ENCODE assay signal across 13 mouse cellular contexts in the genomic region with DNA sequence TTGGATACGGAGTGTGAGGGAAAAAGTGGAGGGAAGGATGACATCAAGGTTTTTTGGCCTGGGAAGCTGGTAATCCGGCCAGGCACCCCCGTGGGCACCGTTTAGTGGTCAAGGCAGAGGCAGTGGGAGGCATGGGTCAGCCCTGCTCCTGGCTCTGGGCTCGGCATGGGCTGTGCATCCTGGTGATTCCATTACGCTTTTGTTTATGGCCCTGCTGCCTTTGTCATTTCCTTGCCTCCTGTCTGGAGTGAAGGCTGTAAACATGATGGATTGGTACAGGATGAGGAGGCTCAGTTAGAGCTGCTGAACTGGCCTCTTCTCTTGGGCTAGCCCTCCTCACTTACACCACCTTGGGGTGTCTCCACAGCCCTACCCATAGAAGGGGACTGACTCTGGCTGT. TPM values are rescaled to one million over a fixed set of nuclear protein-coding genes. Genes with fewer than 3 reads are reported as not detected.
A peak's percentile ranks its signal among the peaks of the same experiment; 100 is the strongest.
DNase-seq lines count a peak whose midpoint lies in the region; ATAC-seq and TF ChIP-seq lines count a peak whose summit lies in the region.
"Had no signal": no experiment of that assay in that cellular context is flagged by ENCODE, and none has a peak within 500 bp of the region (broad histone marks: within the 10 kb centered on the region; RNA-seq: fewer than 3 reads in every experiment).

No protein-coding gene starts in this region.

- H3K27me3 ChIP-seq in kidney, postnatal 0 days (ENCODE audit: insufficient read depth, low read length), result no peaks in the 10 kb centered on the region
- no peaks in the 10 kb centered on the region for H3K27me3 ChIP-seq in spleen, adult 2 months (ENCODE audit: control insufficient read depth, insufficient read depth, low read length)
- no peaks in the 10 kb centered on the region for H3K27me3 ChIP-seq in neural tube, embryonic 15.5 days (replicated peaks)
- H3K27me3 ChIP-seq in forebrain, postnatal 0 days (ENCODE audit: insufficient read depth, low read length), result no peaks in the 10 kb centered on the region
- H3K27me3 ChIP-seq: limb, embryonic 15.5 days had no signal

- DNase-seq in adrenal gland, postnatal 14 days, result peak; percentile 34
- no peak for DNase-seq in adrenal gland, postnatal 25 days
- peak; percentile 80 for DNase-seq in kidney, postnatal 0 days (ENCODE audit: low spot score)
- DNase-seq in kidney, adult 8-10 months, result no peak
- no peak for DNase-seq in spleen, adult 2 months (ENCODE audit: low read depth in 1 of 2, low spot score in 2 of 2)
- no peak for DNase-seq in spleen, postnatal 10 days (ENCODE audit: low spot score in 2 of 2)
- DNase-seq in forebrain, postnatal 0 days, result no peak
- DNase-seq: cerebellum, adult 11 months; right cerebral cortex, adult 18-20 months had no signal

- no peak overlapping the region for H3K27ac ChIP-seq in kidney, postnatal 0 days
- H3K27ac ChIP-seq in spleen, adult 2 months (ENCODE audit: insufficient read depth, low read length), result peak overlapping the region; percentile 19
- H3K27ac ChIP-seq in neural tube, embryonic 15.5 days (replicated peaks), result no peak overlapping the region
- no peak overlapping the region for H3K27ac ChIP-seq in forebrain, postnatal 0 days (ENCODE audit: low read depth, low read length)
- H3K27ac ChIP-seq: limb, embryonic 15.5 days had no signal

- H3K4me2 ChIP-seq in kidney, postnatal 0 days (ENCODE audit: low read length), result no peak overlapping the region
- H3K4me2 ChIP-seq in neural tube, embryonic 15.5 days, result no peak overlapping the region
- H3K4me2 ChIP-seq in forebrain, postnatal 0 days (ENCODE audit: low read depth), result no peak overlapping the region
- H3K4me2 ChIP-seq: limb, embryonic 15.5 days had no signal

- 8% methylated on average over 6 of the region's 6 CpGs for WGBS in kidney, postnatal 0 days
- 41% methylated on average over 6 of the region's 6 CpGs for WGBS in spleen, adult 2 months
- WGBS in neural tube, embryonic 15.5 days, result 3% methylated on average over 6 of the region's 6 CpGs
- 61% methylated on average over 6 of the region's 6 CpGs for WGBS in forebrain, postnatal 0 days

- no peak overlapping the region for H3K4me3 ChIP-seq in kidney, postnatal 0 days (replicated peaks; ENCODE audit: low read depth, low read length)
- no peak overlapping the region for H3K4me3 ChIP-seq in spleen, adult 2 months (ENCODE audit: extremely low read depth, insufficient read depth, insufficient read length)
- H3K4me3 ChIP-seq in neural tube, embryonic 15.5 days (replicated peaks), result no peak overlapping the region
- H3K4me3 ChIP-seq in forebrain, postnatal 0 days (ENCODE audit: low read depth, low read length), result no peak overlapping the region
- H3K4me3 ChIP-seq: erythroblast, embryonic 14.5 days; limb, embryonic 15.5 days had no signal

- TF ChIP-seq POLR2A in spleen, adult 2 months (IDR thresholded peaks at IDR 0.05; ENCODE audit: low read depth, low read length), result no peak

- TF ChIP-seq CTCF in kidney, postnatal 0 days (IDR thresholded peaks at IDR 0.05; ENCODE audit: low read depth), result no peak
- no peak for TF ChIP-seq CTCF in spleen, adult 2 months (IDR thresholded peaks at IDR 0.05; ENCODE audit: extremely low read depth, insufficient read depth, insufficient read length, insufficient replicate concordance)
- TF ChIP-seq CTCF in forebrain, postnatal 0 days (IDR thresholded peaks at IDR 0.05; ENCODE audit: low read depth), result no peak

- no peak; the same call in 1 of the 2 replicates for ATAC-seq in kidney, postnatal 0 days (replicated peaks; ENCODE audit: low FRiP score, low read depth)
- peak; percentile 35; the same call in 1 of the 2 replicates for ATAC-seq in neural tube, embryonic 15.5 days (ENCODE audit: low FRiP score)
- no peak for ATAC-seq in forebrain, postnatal 0 days
- ATAC-seq: intestine, embryonic 16.5 days had no signal

- H3K9me3 ChIP-seq in kidney, postnatal 0 days (replicated peaks; ENCODE audit: low read length), result no peaks in the 10 kb centered on the region
- no peaks in the 10 kb centered on the region for H3K9me3 ChIP-seq in neural tube, embryonic 15.5 days (replicated peaks)
- H3K9me3 ChIP-seq in forebrain, postnatal 0 days (ENCODE audit: low read length), result no peaks in the 10 kb centered on the region
- H3K9me3 ChIP-seq: limb, embryonic 15.5 days had no signal

- no peaks in the 10 kb centered on the region for H3K36me3 ChIP-seq in kidney, postnatal 0 days (ENCODE audit: insufficient read depth, low read length)
- H3K36me3 ChIP-seq in spleen, adult 2 months (ENCODE audit: control insufficient read depth, insufficient read depth, low read length), result no peaks in the 10 kb centered on the region
- H3K36me3 ChIP-seq in neural tube, embryonic 15.5 days, result no peaks in the 10 kb centered on the region
- H3K36me3 ChIP-seq in forebrain, postnatal 0 days (ENCODE audit: insufficient read depth), result no peaks in the 10 kb centered on the region
- H3K36me3 ChIP-seq: limb, embryonic 15.5 days had no signal

- no peak overlapping the region for H3K9ac ChIP-seq in kidney, postnatal 0 days (ENCODE audit: low read depth, low read length)
- H3K9ac ChIP-seq in neural tube, embryonic 15.5 days (replicated peaks), result no peak overlapping the region
- H3K9ac ChIP-seq in forebrain, postnatal 0 days, result no peak overlapping the region
- H3K9ac ChIP-seq: limb, embryonic 15.5 days had no signal

- H3K4me1 ChIP-seq in kidney, postnatal 0 days (replicated peaks; ENCODE audit: insufficient read depth, low read length), result no peaks in the 10 kb centered on the region; the same call in 1 of the 2 replicates
- H3K4me1 ChIP-seq in spleen, adult 2 months (ENCODE audit: control insufficient read depth, insufficient read depth, insufficient read length), result no peaks in the 10 kb centered on the region
- H3K4me1 ChIP-seq in neural tube, embryonic 15.5 days, result peaks cover 19% of the 10 kb centered on the region
- H3K4me1 ChIP-seq in forebrain, postnatal 0 days (ENCODE audit: insufficient read depth), result no peaks in the 10 kb centered on the region

RNA-seq across cellular contexts. Expression of gene Exog, which starts 33.0 kb away (rescaled TPM):
- total RNA-seq in adrenal gland, postnatal 14 days (2021), result 4.2 and 4.5 TPM in 2 replicates
- total RNA-seq in adrenal gland, postnatal 25 days (2021), result 4.6 and 5.1 TPM in 2 replicates
- polyA plus RNA-seq in kidney, postnatal 0 days (2015; fragmentation: Nextera tagmentation; extraction: Ambion mirVana), result 11.2 and 13.9 TPM in 2 replicates
- 1.9 and 2.2 TPM in 2 replicates for polyA plus RNA-seq in spleen, adult 2 months (2012; rRNA removed)
- polyA plus RNA-seq in neural tube, embryonic 15.5 days (2015; fragmentation: Nextera tagmentation; extraction: Ambion mirVana), result 44.9 and 50.1 TPM in 2 replicates
- total RNA-seq in forebrain, postnatal 0 days (2014; rRNA removed), result 26.6 and 26.9 TPM in 2 replicates
- 28.6 and 39.7 TPM in 2 replicates for polyA plus RNA-seq in forebrain, postnatal 0 days (2015; fragmentation: Nextera tagmentation; extraction: Ambion mirVana)

Comparison
In these comparisons a context has a peak if more than half of its experiments do, and no peak if none do; other contexts are left out.
1. DNase-seq: peak in adrenal gland, postnatal 14 days (single experiment) and kidney, postnatal 0 days (single experiment); none in adrenal gland, postnatal 25 days (single experiment), kidney, adult 8-10 months (0 of 2), spleen, adult 2 months (0 of 2), spleen, postnatal 10 days (0 of 2) and forebrain, postnatal 0 days (single experiment).